Mouse (Mus musculus) lung, embryonic 16.5 days (tissue): ENCODE measurements around the gene Xlr4b. TPM values are rescaled to one million over a fixed set of nuclear protein-coding genes. Genes with fewer than 3 reads are reported as not detected.
A peak's percentile ranks its signal among the peaks of the same experiment; 100 is the strongest.
"Not testable (repeated sequence)": the region's sequence is repeated elsewhere in the genome, so short reads cannot be mapped to it uniquely, and the experiment has no call there.

ENCODE experiments used
- ATAC-seq: fragments of 200-750 bp; cut with Nextera tagmentation; 2 replicates; pipeline ENCODE4 v1.8.0; 2017; ENCODE audit warnings: low read depth, mild to moderate bottlenecking, moderate library complexity
- H3K27ac ChIP-seq: fragments of 300-500 bp; sonication (generic); 2 replicates; pipeline ENCODE4 v1.5.1; 2014; ENCODE audit warnings: mild to moderate bottlenecking, control low read depth, low read length
- H3K27me3 ChIP-seq: fragments of 300-500 bp; sonication (generic); 2 replicates; pipeline ENCODE4 v1.6.1; 2014; ENCODE audit warnings: low read depth, low read length, mixed read lengths; ENCODE audit not compliant: control insufficient read depth, insufficient read depth
- H3K36me3 ChIP-seq: fragments of 300-500 bp; sonication (generic); 2 replicates; pipeline ENCODE4 v1.6.1; 2014; ENCODE audit warnings: low read length; ENCODE audit not compliant: control insufficient read depth, insufficient read depth
- H3K4me1 ChIP-seq: fragments of 300-500 bp; sonication (generic); replicated peaks from 2 replicates; pipeline ENCODE4 v1.6.1; 2014; ENCODE audit warnings: low read length, mixed read lengths; ENCODE audit not compliant: control insufficient read depth, insufficient read depth
- H3K4me2 ChIP-seq: fragments of 300-500 bp; sonication (generic); 2 replicates; pipeline ENCODE4 v1.6.1; 2014; ENCODE audit warnings: low read depth, low read length, control low read depth
- H3K4me3 ChIP-seq: fragments of 300-500 bp; sonication (generic); 2 replicates; pipeline ENCODE4 v1.5.1; 2014; ENCODE audit warnings: mild to moderate bottlenecking, low read length, control low read depth
- H3K9ac ChIP-seq: fragments of 300-500 bp; sonication (generic); 2 replicates; pipeline ENCODE4 v1.6.1; 2014; ENCODE audit warnings: low read length, control low read depth
- H3K9me3 ChIP-seq: fragments of 300-500 bp; sonication (generic); 2 replicates; pipeline ENCODE4 v1.6.1; 2016; ENCODE audit warnings: low read length; ENCODE audit not compliant: control insufficient read depth
- WGBS: fragments of 180-500 bp; shearing (Covaris S2); extraction: QIAGEN DNeasy Blood & Tissue Kit; methylation state at CpG from one replicate; pipeline ENCODE4 v1.1.7; 2014; 5-methylcytosine and 5-hydroxymethylcytosine counted together
- polyA plus RNA-seq: library from polyadenylated mRNA; unstranded; fragments of >200 nt; fragmentation: Nextera tagmentation; extraction: Ambion mirVana; gene quantifications from 2 replicates; pipeline ENCODE4 v1.2.1, GENCODE M21; 2015

Xlr4b gene
- polyA plus RNA-seq = 0.65 and 1.3 TPM in 2 replicates

GRCm38 (mm10) chrX:73213819-73214564 is at the start of gene Xlr4b:
TSS of gene Xlr4b (plus strand) at chrX:73214333.
- not testable (repeated sequence) for H3K27me3 ChIP-seq, H3K4me2 ChIP-seq, H3K9ac ChIP-seq, H3K4me3 ChIP-seq, H3K9me3 ChIP-seq, H3K4me1 ChIP-seq, H3K27ac ChIP-seq, H3K36me3 ChIP-seq, ATAC-seq
- WGBS = 71% methylated on average over 15 of the region's 19 CpGs

- H3K9ac ChIP-seq, H3K27me3 ChIP-seq, H3K27ac ChIP-seq, H3K36me3 ChIP-seq, H3K4me2 ChIP-seq, H3K9me3 ChIP-seq, H3K4me1 ChIP-seq, H3K4me3 ChIP-seq, ATAC-seq: not testable (repeated sequence)
- 58% methylated on average over 6 of the region's 15 CpGs for WGBS
Measured at GRCm38 (mm10) chrX:73176889-73177288, 37.2 kb upstream of the Xlr4b start, which contains the start of gene Spin2d. TSS of gene Spin2d (minus strand) at chrX:73176989.

DNA sequence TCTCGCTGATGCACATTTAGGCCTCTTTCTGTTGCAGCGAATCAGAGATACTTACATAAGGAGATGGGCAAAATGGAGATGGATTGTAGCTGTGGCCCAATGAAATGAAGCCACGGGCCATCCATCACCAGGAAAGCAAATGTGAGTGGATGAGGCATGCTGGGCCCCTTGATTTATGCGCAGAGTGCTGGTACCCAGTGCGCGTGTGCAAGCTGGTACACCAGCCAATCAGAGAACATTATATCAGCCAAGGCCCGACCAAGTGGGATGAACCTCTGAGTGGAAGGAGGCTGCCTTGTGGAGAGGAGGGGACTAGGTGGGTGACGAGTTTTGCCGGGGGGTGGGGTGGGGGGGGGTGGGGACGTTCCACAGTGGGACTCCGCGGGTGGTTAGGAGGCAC is 22.2 kb upstream of the Xlr4b start, which contains the start of gene Xlr3b:
Xlr3b (plus strand) TSS at position 274 of the 400 bp plus-strand sequence.
- H3K9me3 ChIP-seq, H3K36me3 ChIP-seq, H3K4me3 ChIP-seq, H3K4me1 ChIP-seq, H3K4me2 ChIP-seq, H3K27me3 ChIP-seq, H3K27ac ChIP-seq, H3K9ac ChIP-seq: not testable (repeated sequence)
- ATAC-seq = peak; percentile 45; the same call in 1 of the 2 replicates
- WGBS = 79% methylated on average over 9 of the region's 12 CpGs

- H3K4me3 ChIP-seq = no peak overlapping the region
- ATAC-seq = no peak
- no peak overlapping the region for H3K27ac ChIP-seq
- no peaks in the 10 kb centered on the region for H3K36me3 ChIP-seq
- no peaks in the 10 kb centered on the region for H3K4me1 ChIP-seq
- 50% methylated on average over 1 of the region's 1 CpGs for WGBS
- no peak overlapping the region for H3K9ac ChIP-seq
- no peaks in the 10 kb centered on the region for H3K27me3 ChIP-seq
- H3K4me2 ChIP-seq = no peak overlapping the region
- H3K9me3 ChIP-seq = no peaks in the 10 kb centered on the region
Measured at GRCm38 (mm10) chrX:73225365-73225764, 11.2 kb downstream of the Xlr4b start.

GRCm38 (mm10) chrX:73227914-73228605 is 13.9 kb downstream of the Xlr4b start, which contains the start of gene F8a:
TSS of gene F8a (plus strand) at chrX:73228291.
- H3K9me3 ChIP-seq = no peaks in the 10 kb centered on the region
- H3K9ac ChIP-seq = peak within 1 kb of the TSS; percentile 70
- H3K4me2 ChIP-seq = peak within 1 kb of the TSS; percentile 76
- peak within 1 kb of the TSS; percentile 62 for H3K4me3 ChIP-seq
- H3K27me3 ChIP-seq = no peaks in the 10 kb centered on the region
- 0 out of 2 replicates have a peak, but pooled peaks cover 2% of the 10 kb centered on the region for H3K4me1 ChIP-seq
- peak within 1 kb of the TSS; percentile 91 for H3K27ac ChIP-seq
- WGBS = 23% methylated on average over 33 of the region's 39 CpGs
- no peaks in the 10 kb centered on the region for H3K36me3 ChIP-seq
- peak; percentile 95 for ATAC-seq

DNA sequence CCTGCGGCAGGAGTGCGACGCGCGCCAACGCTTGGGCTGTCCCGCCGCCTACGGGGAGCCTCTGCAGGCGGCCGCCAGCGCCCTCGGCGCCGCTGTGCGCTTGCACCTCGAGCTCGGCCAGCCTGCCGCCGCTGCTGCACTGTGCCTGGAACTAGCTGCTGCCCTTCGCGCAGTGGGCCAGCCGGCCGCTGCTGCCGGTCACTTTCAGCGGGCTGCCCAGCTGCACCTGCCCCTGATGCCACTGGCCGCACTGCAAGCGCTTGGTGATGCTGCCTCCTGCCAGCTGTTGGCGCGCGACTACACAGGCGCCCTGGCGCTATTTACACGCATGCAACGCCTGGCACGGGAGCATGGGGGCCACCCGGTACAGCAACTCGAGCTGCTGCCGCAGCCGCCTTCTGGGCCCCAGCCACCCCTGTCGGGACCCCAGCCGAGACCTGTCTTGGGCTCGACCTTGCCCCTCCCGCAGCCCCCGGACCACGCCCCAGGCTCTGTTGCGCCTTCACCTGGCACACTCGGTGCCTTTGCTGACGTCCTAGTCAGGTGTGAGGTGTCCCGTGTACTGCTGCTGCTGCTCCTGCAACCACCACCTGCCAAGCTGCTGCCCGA is 14.6 kb downstream of the Xlr4b start:
- peak; percentile 75 for ATAC-seq
- 17% methylated on average over 49 of the region's 51 CpGs for WGBS

DNA sequence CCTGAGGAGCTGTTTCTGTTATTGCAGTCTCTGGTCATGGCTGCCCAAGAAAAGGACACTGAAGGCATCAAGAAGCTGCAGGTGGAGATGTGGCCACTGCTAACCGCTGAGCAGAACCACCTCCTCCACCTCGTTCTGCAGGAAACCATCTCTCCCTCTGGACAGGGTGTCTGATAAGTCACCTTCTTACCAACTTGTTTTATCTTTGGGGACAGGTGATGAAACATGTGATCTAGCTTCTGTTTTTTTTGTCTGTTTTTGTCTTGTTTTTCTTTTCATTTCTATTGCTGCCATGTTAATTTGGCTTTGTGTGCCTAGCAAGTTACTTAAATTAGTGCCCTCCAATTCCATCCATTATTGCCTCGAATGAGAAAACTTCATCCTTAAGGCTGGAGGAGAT is 15.2 kb downstream of the Xlr4b start:
- 0 out of 2 replicates have a peak, but pooled peaks cover 2% of the 10 kb centered on the region for H3K4me1 ChIP-seq
- peak overlapping the region; percentile 62 for H3K4me3 ChIP-seq
- ATAC-seq = no peak
- H3K36me3 ChIP-seq = no peaks in the 10 kb centered on the region
- H3K27ac ChIP-seq = no peak overlapping the region
- H3K4me2 ChIP-seq = peak overlapping the region; percentile 76
- WGBS = 33% methylated on average over 3 of the region's 3 CpGs
- no peaks in the 10 kb centered on the region for H3K9me3 ChIP-seq
- H3K27me3 ChIP-seq = no peaks in the 10 kb centered on the region
- H3K9ac ChIP-seq = peak overlapping the region; percentile 70

More for the DNA sequence above, 14.6 kb downstream of the Xlr4b start:
- H3K9me3 ChIP-seq = no peaks in the 10 kb centered on the region
- peak overlapping the region; percentile 70 for H3K9ac ChIP-seq
- H3K4me1 ChIP-seq = 0 out of 2 replicates have a peak, but pooled peaks cover 2% of the 10 kb centered on the region
- H3K27me3 ChIP-seq = no peaks in the 10 kb centered on the region
- peak overlapping the region; percentile 91 for H3K27ac ChIP-seq
- no peaks in the 10 kb centered on the region for H3K36me3 ChIP-seq
- H3K4me3 ChIP-seq = peak overlapping the region; percentile 62
- peak overlapping the region; percentile 76 for H3K4me2 ChIP-seq

GRCm38 (mm10) chrX:73242821-73243325 is 28.7 kb downstream of the Xlr4b start, which contains the start of gene Xlr4c:
TSS of gene Xlr4c (minus strand) at chrX:73243130.
- 78% methylated on average over 9 of the region's 14 CpGs for WGBS

DNA sequence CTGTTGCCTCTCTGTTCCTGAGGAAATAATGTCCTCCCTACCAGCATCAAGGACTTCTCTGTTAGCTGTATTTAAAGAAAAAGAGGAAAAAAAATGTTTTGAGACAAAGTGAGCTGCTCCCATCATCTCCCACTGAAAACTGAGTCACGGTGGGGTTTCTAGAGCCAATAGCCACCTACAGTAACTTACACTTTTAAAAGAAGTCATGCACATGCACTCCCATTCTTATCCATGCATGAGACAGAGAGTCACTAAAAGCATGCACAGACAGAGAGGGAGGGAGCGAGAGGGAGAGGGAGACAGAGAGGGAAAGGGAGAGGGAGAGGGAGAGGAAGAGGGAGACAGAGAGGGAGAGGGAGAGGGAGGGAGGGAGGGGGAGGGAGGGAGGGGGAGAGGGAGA is 48.3 kb downstream of the Xlr4b start:
- ATAC-seq = not testable (repeated sequence)
- 84% methylated on average over 1 of the region's 2 CpGs for WGBS

More at GRCm38 (mm10) chrX:73242821-73243325, 28.7 kb downstream of the Xlr4b start, which contains the start of gene Xlr4c:
- H3K27ac ChIP-seq, H3K36me3 ChIP-seq, H3K27me3 ChIP-seq, H3K9me3 ChIP-seq, H3K4me1 ChIP-seq, H3K4me2 ChIP-seq, H3K9ac ChIP-seq, ATAC-seq, H3K4me3 ChIP-seq: not testable (repeated sequence)

More for the DNA sequence above, 48.3 kb downstream of the Xlr4b start:
- not testable (repeated sequence) for H3K4me2 ChIP-seq, H3K27me3 ChIP-seq, H3K4me1 ChIP-seq, H3K36me3 ChIP-seq, H3K4me3 ChIP-seq, H3K27ac ChIP-seq, H3K9ac ChIP-seq, H3K9me3 ChIP-seq
